ENCODE assay signal across 8 mouse cellular contexts in the genomic region with DNA sequence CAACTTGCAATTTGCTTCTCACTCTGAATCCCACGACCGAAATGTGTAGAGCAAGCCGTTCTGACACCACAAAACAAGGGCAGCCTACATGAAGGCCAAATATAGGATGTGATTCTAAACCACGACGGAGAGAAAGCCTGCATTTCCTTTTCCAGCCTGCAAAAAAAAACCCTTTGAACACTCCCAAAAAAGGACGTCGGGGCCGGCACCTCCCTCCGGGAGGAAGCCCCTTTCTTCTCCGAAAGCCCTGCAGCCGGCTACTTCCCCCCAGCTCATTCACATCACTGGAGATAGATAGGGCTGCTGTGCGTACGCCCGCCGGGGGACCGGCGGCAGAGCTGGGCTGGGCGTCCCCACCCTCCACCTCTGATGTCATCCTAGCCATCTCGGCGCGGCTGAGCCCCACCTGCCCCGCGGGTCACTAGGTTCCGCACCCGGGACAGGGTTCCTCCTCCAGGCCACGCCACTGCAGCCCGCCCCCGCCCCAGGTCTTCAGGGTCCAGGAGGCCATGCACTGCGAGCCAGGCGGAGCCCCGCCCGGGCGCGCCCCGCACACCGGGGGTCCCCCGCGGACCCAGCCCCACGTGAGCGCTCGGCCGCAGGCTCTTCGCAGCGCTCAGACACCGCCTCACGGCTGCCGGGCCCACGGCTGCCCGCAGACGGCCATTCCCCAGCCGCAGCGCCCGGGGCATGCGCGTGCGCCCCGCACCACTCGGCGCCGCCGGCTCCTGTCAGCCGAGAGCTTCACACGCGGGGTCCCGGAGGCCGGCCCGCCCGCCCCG. TPM values are rescaled to one million over a fixed set of nuclear protein-coding genes. Genes with fewer than 3 reads are reported as not detected.
DNase-seq lines count a peak whose midpoint lies in the region; ATAC-seq and TF ChIP-seq lines count a peak whose summit lies in the region.

No protein-coding gene starts in this region.

- peak; percentile 68 for ATAC-seq in heart, embryonic 15.5 days (replicated peaks; ENCODE audit: insufficient number of reproducible peaks, insufficient read depth, low FRiP score, low read depth)
- ATAC-seq in lung, embryonic 14.5 days (ENCODE audit: insufficient read depth), result peak; percentile 63
- peak; percentile 74 for ATAC-seq in neural tube, embryonic 14.5 days (ENCODE audit: low read depth)

- H3K4me2 ChIP-seq in CH12.LX (ENCODE audit: insufficient read depth, low read depth, poor library complexity, severe bottlenecking), result peak overlapping the region; percentile 45
- peak overlapping the region; percentile 80 for H3K4me2 ChIP-seq in heart, embryonic 15.5 days
- H3K4me2 ChIP-seq in lung, embryonic 14.5 days, result peak overlapping the region; percentile 78
- peak overlapping the region; percentile 67 for H3K4me2 ChIP-seq in neural tube, embryonic 14.5 days (ENCODE audit: low read depth, low read length)

- peak; percentile 70 for DNase-seq in CH12.LX (ENCODE audit: extremely low read depth)
- peak; percentile 76 for DNase-seq in brain, adult 2 months (ENCODE audit: low read depth, low spot score)
- peak; percentile 77 for DNase-seq in kidney, postnatal 10 days
- peak; percentile 72 for DNase-seq in lung, embryonic 14.5 days
- peak; percentile 75 for DNase-seq in thymus, postnatal 14 days

- dilution Hi-C loops in CH12.LX (cut with MboI; ENCODE audit: extremely low pct_ligation_motif_present, extremely low pct_unique_long_range_greater_than_20kb, low sequenced_read_pairs), result no loop called here

- no peaks in the 10 kb centered on the region for H3K9me3 ChIP-seq in CH12.LX (replicated peaks; ENCODE audit: low read length)
- no peaks in the 10 kb centered on the region for H3K9me3 ChIP-seq in erythroblast, embryonic 14.5 days (ENCODE audit: control insufficient read depth, low read length)
- H3K9me3 ChIP-seq in heart, embryonic 15.5 days (replicated peaks), result no peaks in the 10 kb centered on the region
- no peaks in the 10 kb centered on the region for H3K9me3 ChIP-seq in lung, embryonic 14.5 days (ENCODE audit: low read depth, low read length)
- no peaks in the 10 kb centered on the region for H3K9me3 ChIP-seq in neural tube, embryonic 14.5 days (ENCODE audit: control insufficient read depth, low read length)

- TF ChIP-seq EP300 in CH12.LX (IDR thresholded peaks at IDR 0.05; ENCODE audit: low read length), result no peak

- peaks cover 29% of the 10 kb centered on the region for H3K79me2 ChIP-seq in CH12.LX (replicated peaks; ENCODE audit: control insufficient read depth, extremely low read depth, insufficient read depth, poor library complexity, severe bottlenecking)

- peak overlapping the region; percentile 61 for H3K9ac ChIP-seq in CH12.LX (ENCODE audit: insufficient read depth, low read depth)
- peak overlapping the region; percentile 94 for H3K9ac ChIP-seq in heart, embryonic 15.5 days
- peak overlapping the region; percentile 93 for H3K9ac ChIP-seq in lung, embryonic 14.5 days
- peak overlapping the region; percentile 96 for H3K9ac ChIP-seq in neural tube, embryonic 14.5 days (replicated peaks; ENCODE audit: low read depth, low read length)

- peaks cover 8 to 46% of the 10 kb centered on the region in 2 experiments for H3K4me1 ChIP-seq in CH12.LX (ENCODE audit: control insufficient read depth in 1 of 2, insufficient read depth in 2 of 2)
- peaks cover 66% of the 10 kb centered on the region for H3K4me1 ChIP-seq in erythroblast, embryonic 14.5 days (ENCODE audit: control insufficient read depth)
- H3K4me1 ChIP-seq in heart, embryonic 15.5 days (replicated peaks), result peaks cover 48% of the 10 kb centered on the region
- peaks cover 19% of the 10 kb centered on the region for H3K4me1 ChIP-seq in lung, embryonic 14.5 days (ENCODE audit: insufficient read depth)
- peaks cover 32% of the 10 kb centered on the region for H3K4me1 ChIP-seq in neural tube, embryonic 14.5 days (ENCODE audit: control insufficient read depth, insufficient read depth, low read length)

- no peaks in the 10 kb centered on the region for H3K27me3 ChIP-seq in CH12.LX (replicated peaks)
- H3K27me3 ChIP-seq in erythroblast, embryonic 14.5 days (ENCODE audit: control insufficient read depth), result no peaks in the 10 kb centered on the region
- no peaks in the 10 kb centered on the region for H3K27me3 ChIP-seq in heart, embryonic 15.5 days
- no peaks in the 10 kb centered on the region for H3K27me3 ChIP-seq in lung, embryonic 14.5 days (ENCODE audit: insufficient read depth, low read length)
- H3K27me3 ChIP-seq in neural tube, embryonic 14.5 days (ENCODE audit: control insufficient read depth, insufficient read depth, low read length), result no peaks in the 10 kb centered on the region

- TF ChIP-seq POLR2A in CH12.LX (IDR thresholded peaks at IDR 0.05; ENCODE audit: low read depth, low read length), result no peak

- TF ChIP-seq RAD21 in CH12.LX (IDR thresholded peaks at IDR 0.05; ENCODE audit: low read depth, low read length), result no peak

- no peak for TF ChIP-seq CTCF in CH12.LX (conservative IDR thresholded peaks at IDR 0.05 in 1 of 2, IDR thresholded peaks at IDR 0.05 in 1 of 2; ENCODE audit: low read depth in 2 of 2, low read length in 2 of 2)
- TF ChIP-seq CTCF in lung, embryonic 14.5 days (IDR thresholded peaks at IDR 0.05; ENCODE audit: low read depth), result no peak

- in situ Hi-C loops in CH12.LX (cut with MboI; ENCODE audit: low pct_ligation_motif_present, low pct_unique_long_range_greater_than_20kb, low sequenced_read_pairs), result no loop called here

- H3K36me3 ChIP-seq in CH12.LX (replicated peaks in 1 of 2; ENCODE audit: control insufficient read depth in 1 of 2, insufficient read depth in 1 of 2, low read length in 1 of 2), result peaks cover 0 to 6% of the 10 kb centered on the region in 2 experiments
- H3K36me3 ChIP-seq in erythroblast, embryonic 14.5 days (ENCODE audit: control insufficient read depth), result no peaks in the 10 kb centered on the region
- no peaks in the 10 kb centered on the region for H3K36me3 ChIP-seq in heart, embryonic 15.5 days
- H3K36me3 ChIP-seq in lung, embryonic 14.5 days (ENCODE audit: insufficient read depth), result no peaks in the 10 kb centered on the region
- no peaks in the 10 kb centered on the region for H3K36me3 ChIP-seq in neural tube, embryonic 14.5 days (ENCODE audit: control insufficient read depth, insufficient read depth, low read length)

- H3K27ac ChIP-seq in CH12.LX (ENCODE audit: insufficient read depth, low read depth), result peak overlapping the region; percentile 44
- H3K27ac ChIP-seq in heart, embryonic 15.5 days, result peak overlapping the region; percentile 97
- peak overlapping the region; percentile 97 for H3K27ac ChIP-seq in lung, embryonic 14.5 days (ENCODE audit: low read depth)
- H3K27ac ChIP-seq in neural tube, embryonic 14.5 days (ENCODE audit: low read depth, low read length), result peak overlapping the region; percentile 97

- WGBS in heart, embryonic 15.5 days, result under 1% methylated on average over 60 of the region's 69 CpGs
- under 1% methylated on average over 67 of the region's 69 CpGs for WGBS in lung, embryonic 14.5 days
- WGBS in neural tube, embryonic 14.5 days, result under 1% methylated on average over 53 of the region's 69 CpGs

- H3K4me3 ChIP-seq in CH12.LX (replicated peaks in 1 of 3; ENCODE audit: low read depth in 2 of 3, low read length in 2 of 3, poor library complexity in 1 of 3), result peak overlapping the region; percentile 69 to 97 (median 79)
- H3K4me3 ChIP-seq in erythroblast, embryonic 14.5 days (replicated peaks), result peak overlapping the region; percentile 86
- H3K4me3 ChIP-seq in heart, embryonic 15.5 days, result peak overlapping the region; percentile 92
- peak overlapping the region; percentile 96 for H3K4me3 ChIP-seq in lung, embryonic 14.5 days (ENCODE audit: low read depth, low read length)
- H3K4me3 ChIP-seq in neural tube, embryonic 14.5 days (ENCODE audit: low read depth, low read length), result peak overlapping the region; percentile 95

TF ChIP-seq in CH12.LX, 34 proteins besides CTCF, POLR2A, EP300 and RAD21:
- no peak for TF ChIP-seq POLR2AphosphoS2 (IDR thresholded peaks at IDR 0.05; ENCODE audit: low read depth, low read length)
- TF ChIP-seq BHLHE40 (IDR thresholded peaks at IDR 0.05; ENCODE audit: low read depth, low read length), result peak; percentile 38; the same call in 1 of the 2 replicates
- no peak for TF ChIP-seq MAZ (IDR thresholded peaks at IDR 0.05; ENCODE audit: low read depth, low read length)
- no peak; the same call in 1 of the 2 replicates for TF ChIP-seq SIN3A (IDR thresholded peaks at IDR 0.05; ENCODE audit: low read length)
- no peak for TF ChIP-seq MEF2A (IDR thresholded peaks at IDR 0.05; ENCODE audit: borderline replicate concordance, low read depth, low read length)
- no peak for TF ChIP-seq SMC3 (IDR thresholded peaks at IDR 0.05; ENCODE audit: low read depth, low read length)
- TF ChIP-seq ZKSCAN1 (IDR thresholded peaks at IDR 0.05; ENCODE audit: borderline replicate concordance, low read depth, low read length), result no peak
- peak; percentile 71; the same call in 1 of the 2 replicates for TF ChIP-seq UBTF (IDR thresholded peaks at IDR 0.05; ENCODE audit: low read depth, low read length)
- TF ChIP-seq TBP (conservative IDR thresholded peaks at IDR 0.05; ENCODE audit: low read depth, low read length), result 0 out of 2 replicates have a peak, but pooled peaks have one; percentile 44
- no peak for TF ChIP-seq MAX (IDR thresholded peaks at IDR 0.05; ENCODE audit: low read length)
- TF ChIP-seq ELF1 (IDR thresholded peaks at IDR 0.05; ENCODE audit: low read depth, low read length), result no peak
- no peak for TF ChIP-seq ZMIZ1 (IDR thresholded peaks at IDR 0.05; ENCODE audit: low read depth, low read length)
- no peak; the same call in 1 of the 2 replicates for TF ChIP-seq TCF12 (IDR thresholded peaks at IDR 0.05; ENCODE audit: low read depth, low read length)
- TF ChIP-seq NRF1 (IDR thresholded peaks at IDR 0.05; ENCODE audit: low read depth, low read length), result peak; percentile 80
- TF ChIP-seq MAFK (IDR thresholded peaks at IDR 0.05; ENCODE audit: insufficient replicate concordance, low read length), result no peak
- TF ChIP-seq ZNF384 (IDR thresholded peaks at IDR 0.05; ENCODE audit: low read depth, low read length), result no peak
- no peak for TF ChIP-seq JUND (conservative IDR thresholded peaks at IDR 0.05; ENCODE audit: low read depth, low read length)

RNA-seq across cellular contexts. Expression of gene Coro1c, which starts 0.6 kb away (rescaled TPM):
- total RNA-seq in CH12.LX (2012; rRNA removed) (66.1 and 74.6 TPM in 2 replicates), CH12.LX (2014; rRNA removed) (67.9 and 69.9 TPM in 2 replicates)
- polyA plus RNA-seq in CH12.LX (2012; ENCODE audit: insufficient read length, low read depth), result 87.4 and 96.4 TPM in 2 replicates
- 2.0 and 2.4 TPM in 2 replicates for polyA plus RNA-seq in erythroblast, embryonic 14.5 days (2012)
- polyA plus RNA-seq in heart, embryonic 15.5 days (2015; fragmentation: Nextera tagmentation; extraction: Ambion mirVana), result 72.7 and 95.4 TPM in 2 replicates
- 151 and 165 TPM in 2 replicates for polyA plus RNA-seq in lung, embryonic 14.5 days (2014; fragmentation: Nextera tagmentation; extraction: Ambion mirVana)
- polyA plus RNA-seq in neural tube, embryonic 14.5 days (2014; fragmentation: Nextera tagmentation; extraction: Ambion mirVana), result 148 and 188 TPM in 2 replicates

Comparison
In these comparisons a context has a peak if more than half of its experiments do, and no peak if none do; other contexts are left out.
1. Peak in every context shown above with its lines: DNase-seq, ATAC-seq, H3K4me3 ChIP-seq and H3K27ac ChIP-seq.
2. H3K27ac ChIP-seq: peak in every context shown above with its lines; median percentile 97 in heart, embryonic 15.5 days; 97 in lung, embryonic 14.5 days; 97 in neural tube, embryonic 14.5 days; 44 in CH12.LX.
3. RNA of gene Coro1c, which starts 0.6 kb away (polyA plus RNA-seq): 151 to 165 TPM in lung, embryonic 14.5 days, 148 to 188 TPM in neural tube, embryonic 14.5 days, 87.4 to 96.4 TPM in CH12.LX and 72.7 to 95.4 TPM in heart, embryonic 15.5 days; 2.0 to 2.4 TPM in erythroblast, embryonic 14.5 days; every median in the first group is over 10 times any median in the second.